In the genomic region with DNA sequence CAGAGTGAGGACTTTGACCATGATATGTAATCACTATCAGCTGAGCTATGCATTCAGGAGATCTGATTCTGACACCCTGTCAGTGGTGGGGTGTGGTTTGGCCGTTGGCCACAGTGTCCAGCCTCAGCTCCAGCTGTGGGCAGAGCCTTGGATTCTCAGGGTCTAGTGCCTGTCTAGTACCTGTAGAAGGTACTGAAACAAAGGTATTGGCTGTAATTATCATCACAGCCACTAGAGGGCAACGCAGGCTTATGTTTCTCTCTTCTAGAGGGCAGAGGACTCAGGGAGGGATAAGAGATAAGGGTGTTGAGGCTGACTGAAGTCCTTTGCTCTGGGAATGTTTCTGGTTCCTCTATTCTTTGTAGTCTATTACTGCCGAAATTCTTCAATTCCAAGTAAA, we compare ENCODE assay signal across 7 mouse cellular contexts. TPM values are rescaled to one million over a fixed set of nuclear protein-coding genes. Genes with fewer than 3 reads are reported as not detected.
A peak's percentile ranks its signal among the peaks of the same experiment; 100 is the strongest.
DNase-seq lines count a peak whose midpoint lies in the region; ATAC-seq and TF ChIP-seq lines count a peak whose summit lies in the region.

No protein-coding gene starts in this region.

- H3K4me3 ChIP-seq in ES-E14 (ENCODE audit: insufficient read depth in 1 of 2, low read depth in 1 of 2, low read length in 2 of 2, poor library complexity in 1 of 2, severe bottlenecking in 1 of 2), result no peak overlapping the region
- H3K4me3 ChIP-seq in kidney, embryonic 14.5 days (ENCODE audit: low read length), result no peak overlapping the region
- no peak overlapping the region for H3K4me3 ChIP-seq in lung, embryonic 14.5 days (ENCODE audit: low read depth, low read length)

- peak; percentile 37 to 46 for DNase-seq in B cell, adult 2 months
- peak; percentile 78 for DNase-seq in ES-E14 (ENCODE audit: low read depth, low spot score)
- DNase-seq in cerebellum, adult 9-11 months, result peak; percentile 73
- DNase-seq in gonadal fat pad, adult 2 months (ENCODE audit: low read depth), result peak; percentile 5
- peak; percentile 88 for DNase-seq in lung, embryonic 14.5 days
- DNase-seq in retina, adult 2 months (ENCODE audit: low read depth, low spot score), result peak; percentile 61

- H3K9ac ChIP-seq in ES-E14 (ENCODE audit: insufficient read depth, low read depth, low read length, poor library complexity, severe bottlenecking), result no peak overlapping the region
- H3K9ac ChIP-seq in kidney, embryonic 14.5 days (ENCODE audit: low read depth, low read length), result no peak overlapping the region
- no peak overlapping the region for H3K9ac ChIP-seq in lung, embryonic 14.5 days

- ATAC-seq in kidney, embryonic 14.5 days (ENCODE audit: low FRiP score, low TSS enrichment), result peak; percentile 43; the same call in 1 of the 2 replicates
- 0 out of 2 replicates have a peak, but pooled peaks have one; percentile 9 for ATAC-seq in lung, embryonic 14.5 days (ENCODE audit: insufficient read depth)

- H3K9me3 ChIP-seq in ES-E14 (ENCODE audit: control insufficient read depth, insufficient read depth, low read depth, low read length), result no peaks in the 10 kb centered on the region
- H3K9me3 ChIP-seq in kidney, embryonic 14.5 days (ENCODE audit: control insufficient read depth, low read length), result no peaks in the 10 kb centered on the region
- no peaks in the 10 kb centered on the region for H3K9me3 ChIP-seq in lung, embryonic 14.5 days (ENCODE audit: low read depth, low read length)

- no peaks in the 10 kb centered on the region for H3K36me3 ChIP-seq in ES-E14 (ENCODE audit: control insufficient read depth, insufficient read depth, low read length, poor library complexity, severe bottlenecking)
- no peaks in the 10 kb centered on the region for H3K36me3 ChIP-seq in kidney, embryonic 14.5 days (ENCODE audit: control insufficient read depth, insufficient read depth, low read length)
- no peaks in the 10 kb centered on the region for H3K36me3 ChIP-seq in lung, embryonic 14.5 days (ENCODE audit: insufficient read depth)

- H3K27me3 ChIP-seq in kidney, embryonic 14.5 days (ENCODE audit: control insufficient read depth, insufficient read depth, low read length), result peaks cover 11% of the 10 kb centered on the region; the same call in 1 of the 2 replicates
- H3K27me3 ChIP-seq in lung, embryonic 14.5 days (ENCODE audit: insufficient read depth, low read length), result peaks cover 9% of the 10 kb centered on the region; the same call in 1 of the 2 replicates

- in situ Hi-C loops in ES-E14 (cut with MboI; ENCODE audit: low sequenced_read_pairs in 2 of 2, unreplicated experiment in 2 of 2), result no loop called here

- WGBS in kidney, embryonic 14.5 days, result 7% methylated on average over 3 of the region's 3 CpGs
- 2% methylated on average over 3 of the region's 3 CpGs for WGBS in lung, embryonic 14.5 days

- H3K4me2 ChIP-seq in kidney, embryonic 14.5 days (replicated peaks; ENCODE audit: low read depth, low read length), result no peak overlapping the region
- H3K4me2 ChIP-seq in lung, embryonic 14.5 days, result no peak overlapping the region

- TF ChIP-seq CTCF in lung, embryonic 14.5 days (IDR thresholded peaks at IDR 0.05; ENCODE audit: low read depth), result peak; percentile 90

- peaks cover 0 to 12% of the 10 kb centered on the region in 2 experiments; a peak in 2 of 4 replicates for H3K4me1 ChIP-seq in ES-E14 (ENCODE audit: control insufficient read depth in 2 of 2, insufficient read depth in 2 of 2, low read length in 2 of 2, poor library complexity in 1 of 2)
- 0 out of 2 replicates have a peak, but pooled peaks cover 4% of the 10 kb centered on the region for H3K4me1 ChIP-seq in kidney, embryonic 14.5 days (ENCODE audit: control insufficient read depth, insufficient read depth, low read length)
- peaks cover 4% of the 10 kb centered on the region; the same call in 1 of the 2 replicates for H3K4me1 ChIP-seq in lung, embryonic 14.5 days (ENCODE audit: insufficient read depth)

- no peak overlapping the region for H3K27ac ChIP-seq in ES-E14 (ENCODE audit: insufficient read depth, low read depth, low read length, poor library complexity, severe bottlenecking)
- H3K27ac ChIP-seq in kidney, embryonic 14.5 days (ENCODE audit: low read depth, low read length), result no peak overlapping the region
- H3K27ac ChIP-seq in lung, embryonic 14.5 days (ENCODE audit: low read depth), result no peak overlapping the region

TF ChIP-seq in ES-E14, 5 proteins besides CTCF, POLR2A, EP300 and RAD21:
- TF ChIP-seq MAFK (IDR thresholded peaks at IDR 0.05; ENCODE audit: insufficient read depth, low read depth, low read length) (no peak), CHD2 (IDR thresholded peaks at IDR 0.05; ENCODE audit: low read depth, low read length) (no peak), ZNF384 (IDR thresholded peaks at IDR 0.05; ENCODE audit: low read depth, low read length) (no peak), HCFC1 (IDR thresholded peaks at IDR 0.05; ENCODE audit: borderline replicate concordance, insufficient read depth, low read length) (no peak), ZC3H11A (IDR thresholded peaks at IDR 0.05; ENCODE audit: borderline replicate concordance, low read depth, low read length) (peak; percentile 82; the same call in 1 of the 2 replicates)

RNA-seq across cellular contexts. Expression of a gene that starts 34.2 kb away (rescaled TPM):
- not detected in 2 replicates for total RNA-seq in ES-E14 (2012; rRNA removed)
- 0.99 TPM in 1 of 2 replicates, not detected in the other for polyA plus RNA-seq in gonadal fat pad, adult 2 months (2012; rRNA removed)
- polyA plus RNA-seq in kidney, embryonic 14.5 days (2014; fragmentation: Nextera tagmentation; extraction: Ambion mirVana), result 0.23 TPM in 1 of 2 replicates, not detected in the other
- polyA plus RNA-seq in lung, embryonic 14.5 days (2014; fragmentation: Nextera tagmentation; extraction: Ambion mirVana), result not detected in 2 replicates

Comparison
In these comparisons a context has a peak if more than half of its experiments do, and no peak if none do; other contexts are left out.
1. DNase-seq: peak in every context shown above with its lines; median percentile 88 in lung, embryonic 14.5 days; 78 in ES-E14; 73 in cerebellum, adult 9-11 months; 61 in retina, adult 2 months; 42 in B cell, adult 2 months; 5 in gonadal fat pad, adult 2 months.